Mouse (Mus musculus): ENCODE measurements around the gene Slc6a6.

Gene Slc6a6

DNA sequence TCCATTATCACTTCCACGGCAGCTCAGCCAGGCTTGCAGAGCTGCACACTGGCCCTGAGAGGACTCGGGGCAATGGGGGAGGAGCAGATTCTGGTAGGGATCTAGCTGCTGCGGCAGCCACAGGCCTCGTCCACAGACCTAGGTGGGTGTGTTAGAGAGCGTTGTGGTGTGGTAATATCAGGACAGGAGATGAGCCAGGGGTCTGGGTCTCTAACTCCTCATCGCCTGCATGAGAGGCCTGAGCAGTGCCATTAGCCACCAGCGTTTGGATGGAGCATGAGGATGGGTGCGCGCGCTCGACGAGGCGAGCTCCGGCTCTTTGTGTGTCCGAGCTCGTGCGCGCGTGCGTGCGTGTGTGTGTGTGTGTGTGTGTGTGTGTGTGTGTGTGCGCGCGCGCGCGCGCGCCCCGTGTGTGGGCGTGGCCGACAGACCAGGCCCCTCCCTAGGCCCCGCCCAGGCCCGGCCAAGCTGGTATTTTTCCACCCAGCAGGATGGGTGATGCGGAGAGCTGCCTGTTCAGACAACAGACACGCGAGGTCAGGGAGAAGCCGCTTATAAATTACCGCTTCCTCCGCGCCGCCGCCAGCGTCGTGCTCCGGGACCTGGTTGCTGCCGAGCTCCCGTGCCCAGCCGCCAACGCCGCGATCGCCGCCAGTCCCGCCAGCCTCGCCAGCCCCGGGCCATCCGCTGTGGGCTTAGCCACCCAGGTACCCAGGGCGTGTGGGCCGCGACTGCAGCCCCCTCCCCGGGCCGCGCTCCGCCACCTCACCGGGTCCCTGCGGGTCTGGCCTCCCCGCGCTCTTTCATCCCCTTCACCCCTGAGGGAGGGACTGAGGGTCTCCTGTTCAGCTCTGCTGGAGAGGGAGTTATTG lies at the start of gene Slc6a6:
Gene Slc6a6 (plus strand): TSS at position 452 of the 872 bp plus-strand sequence.
- peak; percentile 87 for DNase-seq (ENCODE audit: low read depth, low spot score)

DNA sequence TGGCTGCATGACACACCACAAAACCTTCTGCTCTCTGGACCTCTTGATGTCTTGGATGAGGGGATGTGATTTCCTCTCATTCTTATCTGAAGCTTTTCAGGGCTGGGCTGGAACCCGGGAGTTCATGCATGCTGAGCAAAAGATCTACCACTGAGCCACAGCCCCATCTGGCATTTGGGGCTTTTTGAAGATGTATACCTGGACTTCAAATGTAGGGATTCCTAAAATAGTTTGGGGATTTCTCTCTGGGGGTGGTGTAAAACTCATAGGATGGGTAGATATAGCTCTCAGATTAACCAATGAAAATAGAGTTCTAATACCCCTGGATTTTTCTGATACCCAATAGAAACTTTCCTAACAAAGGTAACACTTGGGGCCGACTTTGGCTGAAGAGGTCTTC lies 49.4 kb upstream of the Slc6a6 start:
- DNase-seq (ENCODE audit: low read depth, low spot score) = no peak

DNA sequence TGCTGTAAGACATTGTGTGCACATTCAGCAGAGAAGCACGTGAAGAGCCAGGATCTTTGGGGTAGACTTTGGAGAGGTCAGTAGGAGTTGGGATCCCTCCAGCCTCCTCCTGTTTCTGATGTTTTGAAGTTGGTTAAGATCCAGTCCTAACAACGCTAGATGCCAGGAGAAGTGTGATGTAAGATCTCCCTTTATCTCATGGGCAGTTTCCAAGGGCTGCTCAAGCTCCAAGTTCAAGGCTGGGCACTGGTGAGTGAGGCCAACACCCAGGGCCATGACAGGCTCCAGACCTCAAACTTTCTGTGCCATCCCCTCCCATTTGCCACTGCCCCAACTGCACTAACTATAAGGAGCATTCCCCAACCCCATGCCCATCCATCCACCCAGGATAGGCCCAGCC lies 49.0 kb upstream of the Slc6a6 start:
- DNase-seq (ENCODE audit: low read depth, low spot score) = no peak

DNA sequence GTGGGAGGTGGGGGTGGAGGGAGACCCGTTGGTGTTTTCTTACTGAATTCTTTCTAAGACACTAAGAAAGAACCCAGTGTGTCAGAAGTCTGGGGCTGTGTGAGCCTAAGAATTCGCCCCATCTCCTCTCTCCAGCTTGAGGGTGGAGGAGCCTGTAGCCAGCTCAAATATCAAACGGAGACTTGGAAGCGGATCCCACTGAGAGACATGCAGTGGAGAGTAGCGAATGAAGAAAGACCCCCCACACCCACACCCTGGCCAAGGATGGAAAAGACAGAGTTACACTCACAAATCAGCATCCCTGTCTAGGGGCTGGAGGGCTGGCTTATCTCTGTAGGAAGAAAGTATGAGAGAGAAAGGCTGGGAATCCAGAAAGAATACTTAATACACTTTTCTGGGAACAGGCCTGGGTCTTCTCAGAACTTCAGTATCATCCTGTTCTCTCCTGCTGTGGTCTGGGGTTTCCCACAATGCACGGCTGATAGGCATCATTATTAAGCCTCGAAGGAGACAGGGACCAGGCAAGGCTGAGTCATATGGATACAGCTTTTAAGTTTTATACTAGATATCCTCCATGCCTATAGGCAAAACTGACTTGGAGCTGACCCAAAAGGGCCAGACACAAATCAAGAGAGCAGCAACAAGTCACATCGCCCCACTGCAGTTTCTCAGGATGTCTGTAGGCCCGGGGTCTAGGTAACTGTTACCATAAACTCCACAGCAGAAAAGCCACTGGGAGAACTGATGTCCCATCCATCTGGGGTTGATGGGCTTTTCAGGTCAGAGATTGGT lies 45.5 kb upstream of the Slc6a6 start:
- DNase-seq (ENCODE audit: low read depth, low spot score) = peak; percentile 54

DNA sequence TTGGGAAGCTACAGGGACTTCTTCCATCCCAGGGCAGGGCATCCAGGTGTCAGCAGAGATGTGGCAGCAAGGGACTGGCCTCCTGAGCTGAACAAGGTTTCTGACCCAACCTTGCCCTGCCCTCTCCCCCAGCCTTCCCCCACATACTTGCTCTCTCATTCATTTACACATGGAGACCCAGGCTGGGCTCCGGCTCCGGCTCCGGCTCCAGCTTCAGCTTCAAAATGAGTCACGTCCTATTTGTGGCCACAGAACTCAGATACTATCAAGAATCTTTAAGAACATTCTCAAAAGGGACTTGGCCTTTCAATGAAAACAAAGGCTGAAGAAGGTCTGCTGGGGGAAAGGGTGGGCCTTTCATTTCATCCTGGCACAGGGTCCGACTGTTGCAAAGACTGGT lies 40.8 kb upstream of the Slc6a6 start:
- DNase-seq (ENCODE audit: low read depth, low spot score) = peak; percentile 77

DNA sequence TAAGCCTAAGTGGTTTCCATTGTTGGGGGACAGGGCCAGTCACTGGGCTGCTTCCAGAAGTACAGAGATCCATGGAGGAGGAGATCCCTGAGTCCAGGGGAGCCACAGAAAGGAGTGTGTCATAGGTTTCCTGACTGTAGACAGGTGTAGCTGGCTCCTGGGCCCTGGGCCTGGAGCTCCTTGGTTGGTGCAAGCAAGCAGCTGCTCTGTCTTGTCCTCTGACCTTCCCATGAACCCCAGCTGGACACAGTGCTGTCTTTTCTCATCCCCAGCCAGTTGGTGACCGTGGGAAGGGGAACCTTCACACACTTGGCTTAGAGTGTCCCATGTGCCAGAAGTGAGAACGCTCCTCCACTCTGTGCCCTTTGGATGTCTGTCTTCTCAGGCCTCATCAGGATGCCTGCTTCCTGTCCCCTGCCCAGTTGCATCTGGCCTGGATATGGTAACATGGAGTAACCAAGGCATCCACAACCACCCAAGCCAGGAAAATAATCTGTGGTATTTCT lies 40.4 kb upstream of the Slc6a6 start:
- DNase-seq (ENCODE audit: low read depth, low spot score) = peak; percentile 45

DNA sequence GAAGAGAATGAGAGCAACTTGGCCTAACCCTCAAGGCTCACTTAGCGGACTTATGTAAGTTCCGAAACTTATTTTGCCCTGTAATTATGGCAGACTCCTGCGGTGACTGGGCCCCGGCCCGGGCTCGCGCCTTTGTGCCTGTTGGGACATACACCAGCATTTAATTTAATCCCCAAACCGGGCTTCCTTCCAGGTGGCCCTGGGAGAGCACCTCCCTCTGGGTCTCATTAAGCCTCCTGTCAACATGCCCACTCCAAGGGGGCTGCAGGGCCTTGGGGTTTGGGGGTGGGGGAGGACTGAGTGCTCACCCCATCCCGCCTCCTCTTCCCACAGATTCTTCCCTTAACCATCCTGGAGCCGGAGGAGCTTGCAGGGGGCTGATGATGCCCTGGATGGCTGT lies 37.8 kb upstream of the Slc6a6 start:
- DNase-seq (ENCODE audit: low read depth, low spot score) = no peak

DNA sequence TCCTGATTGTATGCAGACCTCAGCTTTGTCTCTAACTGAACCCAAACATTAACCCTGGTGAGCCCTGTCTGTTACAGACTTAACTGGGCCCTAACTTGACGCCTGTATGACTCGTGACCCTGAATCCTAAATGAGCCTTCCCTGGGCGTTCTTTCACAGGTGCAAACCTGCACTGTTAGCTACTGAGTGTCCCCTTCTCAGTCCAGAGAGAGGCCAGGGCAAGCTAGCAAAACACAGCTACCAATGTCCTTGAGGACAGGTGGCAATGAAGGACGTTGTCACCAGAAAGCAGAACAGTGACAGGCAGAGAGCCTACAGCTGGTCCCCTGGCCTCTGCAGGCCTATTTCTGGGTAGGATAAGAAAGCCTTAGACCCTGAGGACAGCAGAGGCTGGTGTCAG lies 37.0 kb upstream of the Slc6a6 start:
- peak; percentile 35 for DNase-seq (ENCODE audit: low read depth, low spot score)

DNA sequence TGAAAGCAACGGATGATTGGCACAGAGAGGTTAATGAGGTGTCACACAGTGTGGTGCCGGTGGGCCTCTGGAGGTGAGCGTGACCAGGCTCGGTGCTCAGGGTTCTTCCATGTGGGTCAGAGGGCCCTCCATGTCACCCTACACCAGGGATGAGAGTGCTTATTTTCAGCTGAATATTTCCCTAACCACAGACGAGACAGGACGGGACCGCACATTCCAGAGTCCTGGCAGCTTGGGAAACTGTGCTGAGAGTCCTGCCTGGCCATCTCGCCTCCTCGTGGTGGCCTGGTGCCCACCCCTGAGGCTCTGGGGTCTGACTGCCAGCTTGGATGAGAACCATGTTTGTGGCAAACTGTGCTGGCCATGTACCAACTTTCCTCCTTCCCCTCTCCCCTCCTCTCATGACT lies 36.5 kb upstream of the Slc6a6 start:
- DNase-seq (ENCODE audit: low read depth, low spot score) = peak; percentile 98

DNA sequence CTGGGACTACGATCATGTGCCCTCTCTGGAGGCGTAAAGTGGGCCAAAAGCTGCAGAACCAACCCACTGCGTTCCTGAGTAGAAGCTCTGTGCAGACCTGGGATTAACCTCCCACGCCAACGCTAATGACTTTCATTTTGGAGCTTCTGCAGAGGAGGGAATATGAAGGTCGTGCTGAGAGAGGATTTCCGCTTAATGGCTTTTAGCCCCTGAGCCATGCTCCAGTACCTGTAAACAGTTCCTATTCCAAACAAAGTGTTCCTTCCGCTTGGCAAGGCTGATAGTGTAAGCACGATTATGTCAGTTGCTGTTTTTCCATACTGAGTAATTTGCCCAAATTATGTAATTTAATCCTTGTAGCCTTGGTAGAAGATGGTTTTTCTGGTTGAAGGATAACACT lies 33.6 kb upstream of the Slc6a6 start:
- DNase-seq (ENCODE audit: low read depth, low spot score) = no peak

DNA sequence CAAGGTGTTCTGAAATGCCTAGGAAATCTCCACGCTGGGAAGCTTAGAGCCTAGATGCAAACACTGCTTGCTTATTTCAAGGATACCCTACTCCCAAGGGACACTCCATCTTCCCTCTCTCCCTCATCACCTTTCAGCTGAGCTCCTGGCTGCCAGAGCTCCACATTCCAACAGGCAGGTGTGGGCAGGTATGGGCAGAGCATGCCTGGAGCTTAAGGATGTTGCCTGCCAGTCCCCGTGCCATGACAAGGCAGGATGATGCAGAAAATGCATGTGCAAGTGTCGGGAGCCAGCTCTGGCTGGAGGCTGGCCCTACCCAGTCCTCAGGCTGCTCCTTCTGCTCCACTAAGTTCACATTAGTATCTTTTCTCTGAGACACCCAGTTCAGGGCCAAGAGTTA lies 31.6 kb upstream of the Slc6a6 start:
- DNase-seq (ENCODE audit: low read depth, low spot score) = no peak

DNA sequence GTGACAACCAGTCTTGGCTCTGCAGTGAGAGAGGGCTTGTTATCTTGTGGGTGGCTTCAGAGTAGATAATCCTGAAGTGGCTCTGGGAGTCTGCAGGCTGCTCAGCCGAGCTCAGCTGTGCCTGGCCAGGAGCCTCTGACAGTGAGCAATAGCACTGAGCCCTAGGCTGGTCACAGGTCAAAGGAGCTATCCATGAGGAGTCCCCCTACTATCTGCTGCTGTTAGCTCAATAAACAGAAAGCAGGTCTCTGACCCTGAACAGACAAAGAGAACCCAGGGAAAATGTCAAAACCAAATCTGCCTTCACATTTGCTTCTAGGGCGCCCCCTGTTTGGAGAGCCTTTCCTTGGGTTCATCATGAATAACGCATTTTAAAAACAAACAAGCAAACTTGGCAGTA lies 28.6 kb upstream of the Slc6a6 start:
- no peak for DNase-seq (ENCODE audit: low read depth, low spot score)

DNA sequence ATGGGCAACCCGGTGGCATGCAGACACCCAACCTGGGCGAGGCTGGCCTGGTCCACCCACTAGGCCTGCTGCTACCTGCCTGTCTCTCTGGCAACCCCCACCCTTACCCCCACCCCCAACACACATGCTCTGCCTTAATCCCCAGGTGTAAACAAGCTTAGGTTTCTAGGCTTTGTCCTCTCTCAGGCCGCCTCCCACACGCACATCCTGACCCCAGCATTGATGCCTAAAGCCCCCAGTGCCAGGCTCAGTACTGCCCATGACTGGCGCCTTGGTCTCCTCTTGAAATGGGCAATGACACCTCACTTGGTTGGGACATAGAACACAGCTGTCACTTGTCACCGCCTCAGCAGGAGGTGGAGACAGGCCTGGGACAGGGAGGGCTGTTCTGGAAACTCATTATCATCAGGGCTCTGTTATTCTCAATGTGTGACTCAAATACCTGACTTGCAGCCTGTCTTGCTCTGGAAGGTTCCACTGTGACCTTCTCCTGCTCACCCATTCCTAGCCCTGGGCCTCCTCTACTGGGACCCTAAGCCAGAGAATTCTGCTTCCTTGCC lies 27.9 kb upstream of the Slc6a6 start:
- DNase-seq (ENCODE audit: low read depth, low spot score) = no peak

DNA sequence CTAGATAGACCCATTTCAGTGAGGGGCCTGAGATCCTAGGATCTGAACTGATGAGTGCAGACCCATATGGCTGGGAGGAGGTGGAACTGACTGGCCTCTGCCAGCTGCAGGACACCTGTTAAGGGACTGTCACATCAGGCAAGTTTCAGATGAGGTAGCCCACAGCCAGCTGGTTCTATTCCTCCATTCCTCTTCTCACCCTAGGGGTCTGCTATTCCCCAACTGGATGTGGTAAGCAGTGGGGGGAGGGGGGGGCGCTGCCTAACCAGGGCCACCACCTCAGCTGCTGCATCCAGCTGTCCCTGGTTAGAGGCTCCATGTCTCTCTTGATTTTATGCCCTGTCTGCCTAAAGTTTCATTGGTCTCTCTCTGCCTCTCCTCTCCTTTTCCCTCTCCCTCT lies 25.6 kb upstream of the Slc6a6 start:
- DNase-seq (ENCODE audit: low read depth, low spot score) = no peak

DNA sequence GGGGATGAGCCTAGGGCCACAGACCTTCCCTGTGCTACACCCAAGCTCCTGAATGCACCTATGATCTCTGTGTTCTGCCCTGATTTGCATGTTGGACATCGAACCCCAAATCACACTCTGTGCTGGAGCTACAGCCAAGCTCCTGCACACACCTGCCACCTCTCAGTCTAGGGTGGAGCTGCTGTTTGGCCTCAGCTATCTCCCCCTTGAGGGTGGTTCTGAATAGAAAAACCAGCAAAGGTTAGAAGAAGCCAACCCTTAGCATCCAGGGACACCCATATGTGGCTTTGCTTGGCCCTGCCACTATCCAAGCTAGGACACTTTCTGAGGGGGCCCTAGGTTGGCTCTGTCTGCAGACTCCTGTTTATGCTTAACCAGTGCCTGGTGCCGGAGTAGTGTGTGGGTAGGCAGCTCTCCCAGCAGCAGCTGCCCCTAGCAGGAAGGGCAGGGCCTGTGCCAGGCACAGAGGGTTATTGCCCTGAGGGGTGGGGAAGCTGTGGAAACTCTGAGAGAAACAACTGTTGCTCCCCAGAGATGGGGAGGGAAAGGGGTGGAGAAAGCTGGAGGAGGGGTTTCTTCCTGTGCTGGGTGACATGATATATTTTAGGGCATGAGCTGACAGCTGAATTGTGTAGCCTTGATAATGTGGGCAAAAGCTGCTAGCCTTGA lies 23.9 kb upstream of the Slc6a6 start:
- peak; percentile 57 for DNase-seq (ENCODE audit: low read depth, low spot score)

DNA sequence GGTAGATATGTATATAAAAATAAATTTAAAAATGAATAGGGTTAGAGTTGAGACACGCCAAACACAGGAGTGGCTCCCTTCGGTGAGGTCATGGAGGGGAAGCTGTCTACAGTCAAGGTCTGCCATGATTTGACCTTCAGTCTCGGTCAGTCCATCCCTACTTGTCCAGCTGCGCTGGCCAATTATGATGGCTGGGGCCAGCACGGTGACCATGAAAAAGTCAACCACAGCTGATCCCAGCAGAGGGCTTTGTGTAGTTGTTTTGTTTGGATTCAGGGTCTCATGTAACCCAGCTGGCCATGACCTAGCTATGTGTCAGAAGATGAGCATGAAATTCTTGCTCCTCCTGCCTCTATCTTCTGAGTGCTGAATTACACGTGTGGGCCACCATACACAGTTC lies 21.6 kb upstream of the Slc6a6 start:
- peak; percentile 51 for DNase-seq (ENCODE audit: low read depth, low spot score)

DNA sequence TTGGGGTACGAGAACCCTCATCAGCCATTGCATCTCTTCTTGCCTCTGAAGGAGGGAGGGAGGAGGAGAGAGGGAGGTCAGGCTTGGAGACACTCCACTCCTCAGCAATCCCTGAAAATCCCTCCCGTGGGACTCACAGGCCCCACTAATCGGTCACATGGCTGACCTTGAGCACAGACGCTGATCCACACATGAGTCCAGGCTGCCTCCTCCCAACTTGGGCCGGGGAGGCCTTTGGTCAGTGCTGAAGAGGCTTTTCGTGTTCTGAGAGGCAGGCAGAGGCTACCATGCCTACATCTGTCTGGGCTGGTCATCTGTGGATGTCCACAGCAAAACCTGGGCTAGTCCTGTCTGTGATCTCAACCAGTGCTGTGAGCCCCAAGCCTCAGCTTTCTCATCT lies 20.2 kb upstream of the Slc6a6 start:
- DNase-seq (ENCODE audit: low read depth, low spot score) = no peak

DNA sequence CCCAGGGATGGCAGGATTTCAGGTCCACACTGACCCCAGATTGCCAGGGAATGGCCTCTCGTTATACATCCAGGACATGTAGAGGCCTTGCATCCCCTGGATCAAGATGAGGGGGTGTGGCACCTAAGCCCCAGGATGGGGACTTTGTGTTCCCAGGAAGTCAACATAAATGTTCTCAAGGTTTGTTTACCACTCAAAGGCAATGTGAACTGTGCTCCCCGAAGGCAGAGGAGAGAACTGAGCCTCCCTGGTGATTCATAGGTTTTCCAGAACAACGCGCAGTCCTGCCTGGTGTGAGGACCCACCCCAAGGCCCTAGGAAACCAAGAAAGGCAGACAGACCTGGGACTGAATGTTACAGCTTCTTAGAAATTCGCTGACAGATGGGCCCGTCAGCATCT lies 18.6 kb upstream of the Slc6a6 start:
- no peak for DNase-seq (ENCODE audit: low read depth, low spot score)

DNA sequence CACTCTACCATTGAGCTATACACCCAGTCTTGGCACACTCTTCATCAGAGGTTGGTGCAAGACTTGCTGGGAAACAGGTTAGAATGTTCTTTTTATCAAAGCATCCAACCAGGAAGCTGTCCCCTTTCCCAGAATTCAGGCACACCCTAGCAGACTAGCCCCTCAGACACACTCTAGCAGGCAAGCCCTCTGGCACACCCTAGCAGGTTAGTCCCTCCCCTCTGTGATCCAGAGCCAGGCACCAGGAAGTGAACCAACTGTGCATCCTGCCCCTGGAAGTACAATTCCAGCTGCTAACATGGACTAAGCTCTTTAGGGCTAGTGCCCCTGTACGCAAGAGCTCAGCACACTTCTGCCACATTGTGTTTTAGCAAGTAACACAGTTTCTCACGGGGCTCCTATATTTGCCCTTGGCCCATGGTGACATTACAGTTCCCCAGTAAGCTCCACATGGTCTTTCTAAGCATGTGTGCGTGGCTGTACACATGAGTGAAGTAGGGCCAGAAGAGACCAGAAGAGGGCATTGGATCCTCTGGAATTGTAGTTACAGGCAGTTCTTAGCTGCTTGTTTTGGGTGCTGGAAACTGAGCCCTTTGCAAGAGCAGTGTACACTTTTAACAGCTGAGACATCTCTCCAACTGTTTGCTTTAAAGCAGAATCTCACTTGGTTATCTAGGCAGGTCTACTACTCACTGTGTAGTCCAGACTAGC lies 17.7 kb upstream of the Slc6a6 start:
- DNase-seq (ENCODE audit: low read depth, low spot score) = no peak

DNA sequence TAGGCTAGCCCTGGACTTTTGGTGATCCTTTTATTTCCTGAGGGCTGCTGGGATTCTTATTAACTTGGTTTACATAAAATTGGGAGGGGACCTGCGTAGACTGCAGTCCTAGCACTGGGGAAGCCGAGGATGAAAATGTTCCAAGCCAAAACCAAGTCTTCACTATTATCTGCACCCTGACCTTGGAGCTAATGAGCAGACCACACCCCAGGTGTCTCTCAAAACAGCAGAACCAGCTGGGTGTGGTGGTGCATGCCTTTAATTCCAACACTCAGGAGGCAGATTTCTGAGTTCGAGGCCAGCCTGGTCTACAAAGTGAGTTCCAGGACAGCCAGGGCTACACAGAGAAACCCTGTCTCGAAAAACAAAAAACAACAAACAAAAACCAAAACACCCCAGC lies 16.7 kb upstream of the Slc6a6 start:
- no peak for DNase-seq (ENCODE audit: low read depth, low spot score)

DNA sequence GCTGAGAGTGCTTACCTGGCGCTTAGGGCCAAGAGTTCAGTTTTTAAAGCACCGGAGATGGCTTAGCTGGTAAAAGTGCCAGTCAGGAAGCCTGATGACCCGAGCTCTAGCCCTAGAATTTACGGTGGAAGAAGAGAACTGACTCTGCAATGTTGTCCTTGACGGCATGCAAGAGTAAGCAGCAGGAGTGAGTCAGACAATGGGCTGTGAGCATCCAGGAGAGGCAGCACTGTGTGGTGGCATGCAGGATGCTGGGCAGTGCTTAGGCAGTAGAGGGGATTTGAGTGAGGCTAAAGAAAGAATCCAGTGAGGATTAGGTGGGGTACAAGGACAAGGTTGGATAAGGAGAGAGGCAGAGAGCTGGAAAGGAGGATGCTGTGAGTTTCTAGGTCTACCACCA lies 15.6 kb upstream of the Slc6a6 start:
- peak; percentile 40 for DNase-seq (ENCODE audit: low read depth, low spot score)

All from 3T3-L1 (cell line).